Mouse (Mus musculus) cerebellum, postnatal 10 days (tissue): ENCODE measurements around the gene Rapgef5.

ENCODE experiments used
- DNase-seq, 2 experiments: peaks; one replicate each; pipeline ENCODE4 v3.0.0; 2021; ENCODE audit warnings: mixed read lengths in 2 of 2

Rapgef5 gene

GRCm38 (mm10) chr12:117531106-117531505, 14.8 kb downstream of the Rapgef5 start:
- DNase-seq: no peak

GRCm38 (mm10) chr12:117533176-117534086, 17.2 kb downstream of the Rapgef5 start:
- DNase-seq: peak; percentile 52 to 69

GRCm38 (mm10) chr12:117534087-117534751, 17.9 kb downstream of the Rapgef5 start:
- DNase-seq: peak; percentile 37 to 50

GRCm38 (mm10) chr12:117540352-117540751, 24.1 kb downstream of the Rapgef5 start:
- no peak for DNase-seq

- no peak for DNase-seq
Observed at GRCm38 (mm10) chr12:117545277-117545676, 29.0 kb downstream of the Rapgef5 start.

GRCm38 (mm10) chr12:117553353-117553752, 37.1 kb downstream of the Rapgef5 start:
- DNase-seq: no peak

- no peak for DNase-seq
Observed at GRCm38 (mm10) chr12:117554612-117555063, 38.4 kb downstream of the Rapgef5 start.

GRCm38 (mm10) chr12:117560450-117560849, 44.2 kb downstream of the Rapgef5 start:
- no peak for DNase-seq

- DNase-seq: no peak
Observed at GRCm38 (mm10) chr12:117561411-117562059, 45.3 kb downstream of the Rapgef5 start.

GRCm38 (mm10) chr12:117562085-117562484, 45.8 kb downstream of the Rapgef5 start:
- DNase-seq: no peak

- no peak for DNase-seq
Observed at GRCm38 (mm10) chr12:117563859-117564258, 47.6 kb downstream of the Rapgef5 start.

- no peak for DNase-seq
Observed at GRCm38 (mm10) chr12:117566298-117566697, 50.0 kb downstream of the Rapgef5 start.

GRCm38 (mm10) chr12:117569671-117570070, 53.4 kb downstream of the Rapgef5 start:
- no peak for DNase-seq

- DNase-seq: no peak
Observed at GRCm38 (mm10) chr12:117584256-117584655, 68.0 kb downstream of the Rapgef5 start.

GRCm38 (mm10) chr12:117585390-117585789, 69.1 kb downstream of the Rapgef5 start:
- no peak for DNase-seq

- DNase-seq: peak; percentile 59 to 67
Observed at GRCm38 (mm10) chr12:117586124-117586523, 69.8 kb downstream of the Rapgef5 start.

GRCm38 (mm10) chr12:117589186-117589585, 72.9 kb downstream of the Rapgef5 start:
- DNase-seq: no peak

GRCm38 (mm10) chr12:117592019-117592418, 75.7 kb downstream of the Rapgef5 start:
- DNase-seq: no peak

- no peak for DNase-seq
Observed at GRCm38 (mm10) chr12:117592583-117592982, 76.3 kb downstream of the Rapgef5 start.

- no peak for DNase-seq
Observed at GRCm38 (mm10) chr12:117595179-117595578, 78.9 kb downstream of the Rapgef5 start.

- DNase-seq: no peak
Observed at GRCm38 (mm10) chr12:117598190-117598589, 81.9 kb downstream of the Rapgef5 start.

- DNase-seq: no peak
Observed at GRCm38 (mm10) chr12:117605966-117606365, 89.7 kb downstream of the Rapgef5 start.

- DNase-seq: no peak
Observed at GRCm38 (mm10) chr12:117612715-117613114, 96.4 kb downstream of the Rapgef5 start.
